Mouse (Mus musculus) embryonic stem cell, embryonic (primary cell): ENCODE measurements at regions not wholly inside any gene's neighbourhood (a gene's known extent, or its start where the extent isn't known, plus 50 kb on each side); places are given as distances from the start of the nearest gene placed in this dataset.

Experiments used
- CTCF ChIA-PET, 4 experiments: fragments of 300-600 bp in 2 of 4; fragments of 350-600 bp in 2 of 4; sonication (Branson Sonifier 250); formaldehyde crosslinking; loops; one replicate each; lab custom pipeline; 2022; ENCODE audit warnings: inconsistent platforms in 2 of 4; lab: Charles Lee
- POLR2A ChIA-PET, 4 experiments: fragments of 300-600 bp in 2 of 4; fragments of 350-600 bp in 2 of 4; sonication (Branson Sonifier 250); formaldehyde crosslinking; loops; one replicate each; lab custom pipeline; 2022; ENCODE audit warnings: antibody characterized with exemption in 4 of 4, inconsistent platforms in 1 of 4; lab: Charles Lee

DNA sequence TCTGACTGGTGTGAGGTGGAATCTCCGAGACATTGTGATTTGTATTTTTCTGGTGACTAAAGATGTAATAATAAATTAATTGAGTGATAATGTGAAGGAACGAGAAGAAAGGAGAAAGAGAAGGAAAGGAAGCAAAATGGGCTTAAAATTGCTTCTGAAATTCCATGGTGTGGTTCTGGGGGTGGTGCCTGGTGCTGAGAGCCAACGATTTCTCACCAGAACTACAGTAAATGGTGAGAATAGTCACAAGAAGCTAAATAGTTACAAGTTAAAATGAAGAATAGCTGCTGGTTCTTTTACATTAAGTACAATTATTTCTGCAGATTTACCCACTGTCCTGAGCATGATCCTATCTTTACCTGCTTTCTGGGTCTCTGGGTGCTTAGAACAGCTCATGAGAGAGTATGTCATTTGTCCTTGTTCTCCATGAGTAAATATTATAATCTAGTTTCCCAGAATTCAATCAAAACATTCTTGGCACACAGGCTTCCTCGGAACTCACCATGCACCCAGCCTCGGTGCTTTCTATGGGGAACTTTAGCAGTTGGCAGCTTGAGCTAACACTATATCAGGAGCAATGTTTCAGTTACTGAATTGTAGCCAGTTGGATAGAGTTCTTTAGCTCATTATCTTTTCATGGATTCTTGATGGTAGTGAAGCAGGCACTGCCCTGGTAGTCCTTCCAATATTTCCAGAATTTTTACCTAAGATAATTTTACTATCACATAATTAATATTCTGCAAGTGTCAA is 1198.6 kb downstream of the Epha7 start:
- ChIA-PET POLR2A (no interaction called here), CTCF (no interaction called here)

DNA sequence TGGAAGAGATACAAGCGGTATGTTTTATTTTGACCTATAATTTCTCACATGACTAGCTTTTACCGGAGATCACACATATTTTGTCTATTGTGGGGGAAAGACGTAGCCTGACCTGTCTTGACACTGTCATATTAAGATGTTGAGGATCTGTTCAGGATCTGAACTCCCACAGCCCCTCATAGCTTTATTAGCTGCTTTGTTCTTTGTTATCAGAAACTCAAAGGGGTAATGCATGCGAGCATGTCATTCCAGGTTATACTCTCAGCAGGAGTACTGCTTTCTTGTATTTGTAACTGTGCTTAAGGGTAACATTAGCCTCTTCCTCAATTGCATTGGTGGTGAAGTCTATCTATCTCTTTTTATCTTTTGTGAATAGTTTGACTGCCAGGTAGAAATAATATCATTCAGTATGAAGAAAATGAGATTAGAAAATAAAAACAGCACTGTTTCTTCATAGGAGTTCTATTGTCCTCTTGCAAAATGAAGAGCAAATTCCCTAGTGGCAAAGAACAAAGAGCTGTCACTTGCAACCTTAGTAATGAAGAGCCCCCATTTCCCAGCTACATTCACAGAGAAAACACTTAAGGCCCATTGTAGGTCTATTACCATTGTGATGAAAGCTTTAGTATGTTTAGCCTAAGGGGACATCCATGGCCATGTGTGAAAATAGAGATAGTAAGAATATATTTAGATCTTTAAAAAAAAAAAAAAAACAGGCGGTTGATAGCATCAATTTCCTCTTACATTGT is 1226.7 kb downstream of the Epha7 start:
- ChIA-PET POLR2A (no interaction called here), CTCF (interaction anchor here in 1 of 4 experiments (0.7 kb wide), 1 partner anchor 608 kb away, joined by 12 read pairs; no protein-coding TSS in a partner anchor)

DNA sequence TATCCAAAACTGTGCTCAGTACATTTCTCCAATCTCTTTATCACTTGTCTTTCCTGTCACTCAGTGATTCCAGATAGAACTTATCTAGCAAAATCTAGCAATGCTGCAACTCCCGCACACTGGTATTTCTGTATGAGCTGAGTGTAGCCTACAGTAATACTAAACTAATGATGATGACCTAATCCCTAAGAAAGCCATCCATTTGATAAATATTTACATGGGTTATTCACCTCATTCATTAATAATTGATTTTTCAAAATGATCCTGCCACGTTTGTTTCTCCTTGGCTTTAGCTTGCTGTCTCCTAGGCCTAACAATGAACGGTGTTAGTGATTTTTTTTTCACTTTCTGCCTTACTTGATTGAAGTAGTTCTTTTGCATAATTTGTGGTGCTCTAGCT is 1252.1 kb downstream of the Epha7 start:
- ChIA-PET CTCF (no interaction called here), POLR2A (no interaction called here)

DNA sequence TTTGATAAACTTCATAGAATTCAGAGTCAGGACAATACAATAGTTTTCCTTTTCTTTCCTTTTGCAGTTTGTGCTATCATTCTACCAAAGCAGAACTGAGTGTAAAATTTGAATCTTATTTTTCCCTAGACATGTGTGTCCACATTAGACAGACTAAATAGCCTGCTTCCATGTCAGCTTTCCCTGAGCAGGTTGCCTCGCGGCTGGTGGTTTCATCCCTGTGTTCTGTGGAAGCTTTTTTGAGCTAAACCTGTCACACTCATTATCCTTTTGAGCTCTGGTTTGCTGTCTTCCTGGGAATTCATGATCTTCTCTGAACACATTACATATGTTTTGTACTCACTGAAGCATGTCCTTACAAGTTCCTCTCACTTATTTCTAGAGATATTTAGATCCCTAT is 1286.2 kb downstream of the Epha7 start:
- ChIA-PET CTCF (no interaction called here), POLR2A (no interaction called here)

DNA sequence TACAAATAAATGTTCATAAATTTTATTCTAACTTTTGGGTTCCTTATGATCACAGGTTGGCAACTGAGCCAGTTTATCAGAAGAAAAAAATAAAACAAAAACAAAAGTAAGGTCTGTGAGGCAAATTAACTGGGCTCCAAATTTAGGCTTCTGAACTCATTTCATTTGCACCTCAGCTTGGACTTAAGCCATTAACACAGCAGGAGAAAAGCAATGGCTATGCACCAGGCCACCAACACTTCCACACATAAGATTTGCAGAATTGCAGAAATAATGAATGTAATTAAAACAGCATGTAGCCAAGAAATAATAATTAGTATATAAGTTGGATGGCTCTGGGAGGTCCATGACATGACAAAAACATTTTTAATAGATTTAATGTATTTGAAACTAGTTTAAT is 1320.1 kb downstream of the Epha7 start:
- POLR2A ChIA-PET = no interaction called here
- CTCF ChIA-PET = no interaction called here
